Mouse (Mus musculus) thymus, postnatal 0 days (tissue): ENCODE results near the gene Ift74. TPM values are rescaled to one million over a fixed set of nuclear protein-coding genes. Genes with fewer than 3 reads are reported as not detected.
"Not testable (repeated sequence)": the region's sequence is repeated elsewhere in the genome, so short reads cannot be mapped to it uniquely, and the experiment has no call there.

Source experiments
- DNase-seq: peaks from one replicate; pipeline ENCODE4 v3.0.0-alpha.2; 2015; ENCODE audit warnings: low spot score
- polyA plus RNA-seq: library from polyadenylated mRNA; unstranded; fragments of >200 nt; fragmentation: Nextera tagmentation; extraction: Ambion mirVana; gene quantifications from 2 replicates; pipeline ENCODE4 v1.2.1, GENCODE M21; 2015

The Ift74 gene
- 14.2 and 14.5 TPM in 2 replicates for polyA plus RNA-seq

DNA sequence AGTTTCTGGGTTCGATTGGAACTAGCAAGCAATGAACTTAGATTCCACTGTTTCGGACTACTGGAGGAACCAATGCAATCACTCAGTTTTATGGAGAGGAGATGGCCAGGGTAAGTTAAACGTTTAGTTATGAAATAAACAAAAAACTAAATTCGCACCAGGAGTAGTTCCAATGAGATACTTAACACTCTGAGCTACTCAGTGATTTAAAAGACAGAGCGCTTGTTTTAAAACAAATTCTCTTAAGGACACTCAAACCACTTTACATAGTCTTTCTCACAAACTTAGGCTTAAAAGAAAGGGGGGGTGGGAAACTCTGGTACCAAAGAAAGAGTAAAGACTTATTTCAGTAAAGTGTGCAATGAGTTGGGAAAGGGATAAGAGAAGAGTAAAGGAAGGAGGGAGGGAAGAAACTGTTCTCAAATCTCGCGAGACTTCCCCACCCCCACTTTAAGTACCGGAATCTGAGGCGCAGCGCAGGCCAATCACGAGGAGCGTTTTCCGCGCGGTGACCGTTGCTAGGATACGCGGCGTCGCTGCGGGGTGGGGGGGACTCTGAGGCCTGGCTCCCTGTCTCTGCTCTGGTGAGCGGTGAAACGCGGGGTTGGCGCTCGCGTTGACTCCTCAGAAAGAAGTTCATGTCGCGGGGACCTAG, at the start of gene Ift74:
Gene Ift74 (plus strand): TSS at position 520 of the 655 bp plus-strand sequence.
- DNase-seq, result peak; percentile 96

DNA sequence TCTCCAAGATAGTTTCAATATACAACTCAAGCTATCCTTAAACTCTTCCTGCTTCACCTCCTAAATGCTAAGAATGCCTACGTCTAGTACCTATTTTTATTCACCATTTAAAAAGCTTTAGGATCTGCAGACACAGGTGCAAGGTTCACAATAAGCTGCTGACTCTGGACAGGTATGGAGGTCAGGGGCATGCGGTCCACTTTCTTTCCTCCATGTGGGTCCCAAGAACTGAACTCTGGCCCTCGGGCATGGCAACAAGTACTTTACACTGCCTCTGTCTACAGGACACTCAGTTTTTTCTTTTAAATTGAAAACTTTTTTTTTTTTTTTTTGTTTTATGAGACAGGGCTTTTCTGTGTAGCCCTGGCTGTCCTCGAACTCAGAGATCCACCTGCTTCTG, 41.6 kb upstream of the Ift74 start:
- DNase-seq, result no peak

DNA sequence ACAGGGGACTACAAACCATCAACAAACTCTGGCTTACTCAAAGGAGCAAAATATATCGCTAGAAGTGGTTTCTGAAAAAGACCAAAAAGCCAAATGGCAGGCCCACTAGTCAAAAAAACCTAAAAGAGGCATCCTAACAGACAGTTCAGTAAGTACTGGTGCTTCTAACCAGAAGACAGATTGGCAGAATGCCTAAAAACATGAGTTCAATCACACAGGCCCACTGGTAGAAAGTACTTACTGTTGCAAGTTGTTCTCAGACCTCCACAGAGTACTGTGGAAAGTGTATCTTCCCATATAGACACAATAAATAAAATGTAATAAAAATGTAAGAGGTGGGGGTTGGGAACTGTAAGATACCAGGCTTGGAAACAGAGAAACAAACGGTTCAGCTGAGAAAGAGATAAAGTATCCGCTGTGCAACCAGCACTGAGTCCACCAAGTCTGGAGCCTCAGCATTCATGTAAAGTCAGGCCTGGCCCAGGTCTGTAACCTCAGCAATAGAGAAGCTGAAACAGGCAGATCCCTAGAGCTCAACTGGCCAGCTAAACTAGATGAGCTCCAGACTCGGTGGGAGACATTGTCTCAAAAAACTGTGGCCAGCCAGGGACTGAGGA, 22.4 kb upstream of the Ift74 start:
- DNase-seq, result no peak

- no peak for DNase-seq
Observed at GRCm38 (mm10) chr4:94592709-94593108, 21.6 kb upstream of the Ift74 start.

GRCm38 (mm10) chr4:94601395-94601794, 12.9 kb upstream of the Ift74 start:
- no peak for DNase-seq

- no peak for DNase-seq
Observed at GRCm38 (mm10) chr4:94602496-94603030, 11.7 kb upstream of the Ift74 start.

DNA sequence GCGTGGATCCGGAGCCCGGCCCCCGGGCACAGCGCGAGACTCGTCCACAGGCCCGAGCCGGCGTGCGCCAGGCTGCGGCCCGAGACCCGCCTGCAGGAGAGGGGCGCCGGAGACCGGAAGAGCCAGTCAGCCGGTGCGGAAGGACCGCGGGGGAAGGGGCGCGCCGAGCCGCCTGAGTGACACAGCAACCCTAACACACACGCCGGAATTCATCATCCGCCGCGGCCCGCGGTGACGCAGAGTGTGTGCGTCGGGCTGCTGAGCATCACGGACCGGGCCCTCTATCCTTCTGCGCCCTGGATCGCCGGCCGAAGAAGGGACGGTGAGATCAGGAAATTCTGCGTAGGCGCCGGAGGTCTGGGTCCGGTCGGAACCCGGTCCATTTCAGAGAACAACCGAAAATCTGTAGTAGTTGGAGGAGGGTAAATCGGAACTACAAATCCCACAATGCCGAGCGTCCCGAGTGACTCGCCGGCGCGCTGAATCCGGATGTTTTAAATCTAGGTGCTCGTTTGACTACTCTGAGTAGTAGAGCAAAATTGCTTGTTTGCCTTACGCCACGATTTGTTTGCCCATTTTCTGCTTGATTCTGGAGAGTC, 11.2 kb upstream of the Ift74 start, which contains the start of gene Plaa:
Gene Plaa (minus strand): TSS at position 214 of the 599 bp plus-strand sequence.
- peak; percentile 95 for DNase-seq

DNA sequence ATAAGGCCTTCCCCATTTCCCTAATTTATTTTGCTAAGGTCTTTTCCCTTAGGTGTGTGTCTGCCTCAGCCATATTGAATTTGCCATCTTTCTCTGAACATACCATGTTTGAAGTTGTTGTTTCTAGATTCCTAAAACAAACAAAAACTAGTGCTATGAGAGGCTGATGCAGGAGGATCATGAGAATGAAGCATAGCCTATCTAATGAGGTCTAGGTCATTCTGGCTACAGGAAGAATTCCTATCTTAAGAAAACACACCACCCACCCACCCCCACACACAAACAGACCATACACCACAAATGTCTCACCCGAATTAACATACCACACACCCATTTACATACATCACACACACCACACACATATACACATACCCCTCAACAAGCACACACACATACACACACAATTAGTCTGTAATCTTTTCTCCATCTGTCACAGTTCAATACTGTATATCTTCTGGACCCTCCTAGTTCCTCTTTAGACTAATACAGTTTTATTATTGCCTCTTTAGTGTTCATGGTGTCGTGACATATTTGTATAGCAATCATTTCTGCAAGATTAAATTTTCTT, 9.8 kb upstream of the Ift74 start:
- no peak for DNase-seq

DNA sequence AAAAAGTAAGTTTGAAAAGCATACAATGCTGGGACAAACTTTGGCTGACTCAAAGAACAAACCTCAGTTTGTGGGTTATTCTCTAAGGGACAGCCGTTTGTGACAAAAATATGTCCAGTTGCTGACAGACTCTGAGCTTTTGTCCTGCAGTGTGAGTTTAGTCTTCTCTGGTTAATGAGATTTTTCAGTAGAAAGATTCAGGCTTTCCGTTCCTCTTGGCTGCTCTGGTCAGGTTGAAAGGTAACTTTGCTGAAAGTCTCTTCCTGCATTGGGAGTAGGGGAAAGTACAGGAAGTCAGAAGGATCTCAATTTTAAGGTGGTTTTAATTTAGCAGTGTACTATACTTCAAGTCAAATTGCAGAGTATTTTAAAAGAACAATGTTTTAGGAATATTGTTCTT, 8.7 kb upstream of the Ift74 start:
- DNase-seq, result no peak

DNA sequence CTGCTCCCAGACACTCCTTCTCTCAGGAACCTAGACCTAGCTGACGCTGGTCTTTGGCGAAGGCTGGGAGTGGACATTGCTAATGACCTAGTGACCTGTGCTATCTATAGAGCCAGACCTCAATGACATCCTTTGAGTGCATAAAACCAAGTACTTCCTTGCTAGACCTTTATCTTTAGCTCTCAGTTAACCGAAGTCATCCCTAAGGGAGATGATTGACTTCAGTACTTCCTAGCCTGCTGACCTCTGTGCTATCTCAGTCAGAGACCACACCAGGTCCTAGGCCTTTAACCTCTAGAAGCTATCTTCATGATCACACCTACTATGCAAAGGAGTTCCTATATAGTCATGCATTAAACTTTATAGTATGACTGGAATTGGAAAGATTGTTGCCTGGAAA, 4.0 kb upstream of the Ift74 start:
- no peak for DNase-seq

DNA sequence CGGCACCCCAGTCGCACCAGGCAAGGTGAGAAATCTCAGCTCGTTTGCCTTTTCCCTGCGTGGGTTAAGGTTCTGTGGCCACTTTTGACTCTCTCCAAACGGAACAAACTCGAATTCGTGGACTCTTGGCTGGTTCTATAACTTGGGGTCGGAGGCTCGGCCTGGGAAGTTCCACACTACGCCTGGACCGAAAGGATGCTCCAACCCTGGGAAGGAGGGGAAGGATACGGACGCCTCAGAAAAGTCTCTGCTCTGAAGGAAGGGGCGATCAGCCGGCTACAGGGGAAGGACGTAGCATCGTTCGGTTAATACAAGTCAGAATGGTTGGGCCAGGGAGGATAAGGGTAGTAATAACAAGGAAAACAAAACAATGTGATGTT, 326 bp downstream of the Ift74 start:
- no peak for DNase-seq

- no peak for DNase-seq
Observed at GRCm38 (mm10) chr4:94620077-94620476, 5.8 kb downstream of the Ift74 start.

DNA sequence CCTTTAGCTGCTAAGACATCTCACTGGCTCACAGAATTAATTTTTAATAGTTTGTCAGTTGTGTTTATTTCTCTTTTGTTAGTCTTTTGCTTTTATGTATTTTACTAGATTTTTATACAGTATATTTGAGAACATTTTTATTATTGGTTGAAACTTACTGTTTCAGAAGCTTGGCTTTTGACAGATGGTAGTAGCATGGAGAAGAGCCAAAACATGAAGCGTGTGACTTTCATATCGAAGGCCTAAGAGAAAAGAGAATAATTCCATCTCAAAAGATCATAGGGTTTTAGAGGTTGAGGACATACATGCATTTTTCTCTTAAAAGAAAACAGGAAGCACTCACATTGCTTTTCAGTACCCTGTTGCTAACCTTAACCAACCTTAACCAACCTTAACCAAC, 28.9 kb downstream of the Ift74 start:
- DNase-seq, result no peak

DNA sequence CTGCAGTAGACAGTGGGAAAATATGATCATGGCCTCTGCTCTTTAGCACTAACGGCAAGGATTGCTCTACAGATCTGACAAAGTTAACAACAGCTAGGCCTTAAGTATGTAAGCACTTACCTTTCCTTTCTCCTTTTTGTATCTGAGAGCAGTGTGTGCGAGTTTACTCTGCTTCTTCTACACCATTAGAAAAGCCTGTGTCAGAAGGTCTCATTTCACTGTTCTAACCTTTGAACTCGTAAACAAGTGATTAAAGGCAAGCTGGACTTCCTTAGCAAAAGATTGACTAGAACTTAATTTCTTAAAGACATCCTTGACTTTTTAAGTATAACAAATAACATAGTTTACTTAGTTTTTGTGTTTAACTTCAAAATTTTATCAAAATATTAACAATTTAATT, 35.6 kb downstream of the Ift74 start, which contains the start of gene Lrrc19:
Gene Lrrc19 (minus strand): TSS at position 225 of the 400 bp plus-strand sequence.
- DNase-seq, result no peak

GRCm38 (mm10) chr4:94650426-94651175, 36.3 kb downstream of the Ift74 start:
- DNase-seq, result not testable (repeated sequence)

DNA sequence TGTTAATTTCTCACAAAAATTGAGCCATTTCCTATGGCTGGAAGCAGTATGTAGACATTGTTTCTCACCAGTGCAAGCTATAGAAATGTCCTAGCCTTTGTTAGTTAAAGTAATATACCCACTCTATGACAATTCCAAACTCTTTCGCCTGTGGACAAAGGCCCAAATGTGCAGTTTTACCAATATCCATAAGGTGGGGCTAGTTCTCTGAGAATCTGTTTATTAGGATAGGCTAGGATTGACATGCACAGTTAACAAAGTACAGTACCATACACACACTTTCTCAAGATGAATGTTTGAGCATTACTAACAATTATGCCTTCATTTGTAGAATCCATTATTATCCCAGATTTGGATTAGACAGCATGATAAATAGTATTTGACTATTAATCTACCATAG, 55.4 kb downstream of the Ift74 start:
- DNase-seq, result no peak

DNA sequence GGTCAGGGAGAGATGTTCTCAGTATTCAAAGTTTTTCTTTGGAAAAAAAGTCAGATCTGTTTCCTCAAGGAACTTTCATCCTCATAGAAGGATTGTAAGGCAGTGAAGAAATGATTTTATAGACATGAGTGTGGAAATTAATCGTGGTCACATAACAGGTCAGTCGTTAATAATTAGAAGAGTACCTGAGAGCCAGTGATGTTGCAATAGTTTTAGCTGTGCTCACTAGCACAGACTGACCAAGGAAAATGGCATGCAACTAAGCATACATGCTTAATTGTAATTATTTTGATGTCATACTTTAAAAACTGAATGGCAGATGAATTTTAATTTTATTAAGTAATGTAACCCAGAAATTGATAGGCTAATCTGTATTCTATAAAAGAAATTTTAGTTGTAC, 66.4 kb downstream of the Ift74 start:
- DNase-seq, result no peak

- no peak for DNase-seq
Observed at GRCm38 (mm10) chr4:94681181-94681580, 66.9 kb downstream of the Ift74 start.

DNA sequence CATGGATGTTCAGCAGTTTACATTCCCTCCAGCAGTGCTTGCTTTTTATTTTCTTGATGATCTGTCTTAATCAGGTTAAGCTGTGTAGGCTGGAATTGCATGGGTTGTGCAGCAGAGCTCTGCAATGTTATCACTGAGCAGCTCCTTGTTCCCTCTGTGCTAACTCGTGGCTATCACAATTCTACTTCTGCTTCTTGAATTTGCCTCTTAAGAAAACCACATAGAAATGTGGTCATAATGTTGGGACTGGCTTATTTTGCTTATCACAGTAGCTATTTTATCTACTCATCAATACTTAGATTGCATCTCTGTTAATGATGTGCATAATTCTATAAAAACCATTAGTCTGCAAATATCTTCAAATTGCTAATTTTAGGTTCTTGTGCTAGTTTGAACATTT, 67.7 kb downstream of the Ift74 start:
- no peak for DNase-seq

DNA sequence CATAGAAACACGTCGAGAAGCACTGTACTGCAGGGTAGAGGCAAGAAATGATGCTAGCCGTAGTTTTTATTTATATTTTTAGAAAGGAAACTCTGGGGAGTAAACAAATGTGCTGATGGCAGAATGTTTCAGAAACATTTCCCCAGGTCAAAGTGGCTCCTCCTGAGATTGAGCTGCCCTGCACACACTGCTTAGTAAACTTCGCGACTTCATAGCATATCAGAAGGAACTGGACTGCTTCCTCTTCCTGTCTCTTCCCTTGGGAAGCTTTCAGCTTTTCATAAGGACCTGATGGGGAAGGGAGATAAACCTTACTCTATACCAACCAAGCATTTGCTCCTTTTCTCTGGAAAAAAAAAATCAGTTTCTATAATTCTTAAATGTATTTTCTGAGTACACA, 69.0 kb downstream of the Ift74 start:
- no peak for DNase-seq

GRCm38 (mm10) chr4:94689804-94690203, 75.5 kb downstream of the Ift74 start:
- DNase-seq, result not testable (repeated sequence)
